Mouse (Mus musculus): ENCODE results near the gene Sugp1. TPM values are rescaled to one million over a fixed set of nuclear protein-coding genes. Genes with fewer than 3 reads are reported as not detected.
"Not testable (repeated sequence)": the region's sequence is repeated elsewhere in the genome, so short reads cannot be mapped to it uniquely, and the experiment has no call there.

Sugp1 gene
- 31.1 and 32.6 TPM in 2 replicates for polyA plus RNA-seq (2015; fragmentation: Nextera tagmentation; extraction: Ambion mirVana)

DNA sequence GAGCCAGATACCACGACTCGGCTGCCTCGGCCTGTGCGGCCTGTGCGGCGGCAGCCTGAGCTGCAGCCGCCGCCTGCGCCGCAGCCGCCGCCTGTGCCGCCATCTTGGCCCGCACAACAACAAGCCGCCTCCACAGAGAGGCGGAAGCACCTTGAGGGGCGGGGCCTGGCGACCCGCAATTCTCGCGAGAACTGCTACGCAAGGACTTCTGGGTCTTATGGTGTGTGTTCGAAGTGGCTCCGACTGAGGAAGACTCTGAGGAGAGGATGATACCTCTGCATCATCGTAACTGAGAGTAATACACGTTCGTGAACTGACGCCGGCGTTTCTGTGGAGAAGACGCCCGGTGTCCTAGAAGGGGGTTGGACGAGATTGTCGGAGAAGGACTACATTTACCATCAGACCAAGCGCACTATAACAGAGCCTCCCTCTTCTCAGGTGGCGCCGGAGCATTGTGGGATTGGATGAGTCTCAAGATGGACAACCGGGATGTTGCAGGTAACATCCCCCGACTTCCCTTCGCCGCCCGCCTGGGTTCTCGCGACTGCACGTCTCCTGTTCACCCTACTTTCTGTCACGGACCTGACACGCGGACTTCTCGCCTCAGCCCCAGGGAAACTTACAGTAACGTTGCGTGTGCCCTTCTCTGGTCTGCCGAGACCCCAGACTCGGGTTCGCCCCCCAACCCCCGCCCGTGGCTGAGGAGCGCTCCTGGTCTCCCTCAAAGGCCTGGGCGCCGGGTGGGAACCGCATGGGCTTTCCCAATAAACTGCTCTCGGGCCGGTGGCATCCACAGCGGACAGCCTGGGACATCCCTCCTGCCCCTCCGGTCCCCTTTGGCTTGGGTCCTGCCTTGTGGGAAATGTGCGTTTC is at the start of gene Sugp1, which contains the start of gene Mau2:
TSS of gene Sugp1 (plus strand) at position 231 of the 873 bp plus-strand sequence.
TSS of gene Mau2 (minus strand) at position 152 of the 873 bp plus-strand sequence.
- Histone ChIP-seq H3K4me2 (peak within 1 kb of the TSS; percentile 98), H3K4me3 (peak within 1 kb of the TSS; percentile 100), H3K27me3 (replicated peaks) (no peaks in the 10 kb centered on the region), H3K4me1 (peaks cover 42% of the 10 kb centered on the region), H3K36me3 (0 out of 2 replicates have a peak, but pooled peaks cover 4% of the 10 kb centered on the region), H3K9ac (peak within 1 kb of the TSS; percentile 98), H3K9me3 (no peaks in the 10 kb centered on the region), H3K27ac (replicated peaks) (peak within 1 kb of the TSS; percentile 77)
- peak; percentile 83 for ATAC-seq (ENCODE audit: extremely low read depth, insufficient number of reproducible peaks, low FRiP score, low TSS enrichment)
- under 1% methylated on average over 65 of the region's 65 CpGs for WGBS

DNA sequence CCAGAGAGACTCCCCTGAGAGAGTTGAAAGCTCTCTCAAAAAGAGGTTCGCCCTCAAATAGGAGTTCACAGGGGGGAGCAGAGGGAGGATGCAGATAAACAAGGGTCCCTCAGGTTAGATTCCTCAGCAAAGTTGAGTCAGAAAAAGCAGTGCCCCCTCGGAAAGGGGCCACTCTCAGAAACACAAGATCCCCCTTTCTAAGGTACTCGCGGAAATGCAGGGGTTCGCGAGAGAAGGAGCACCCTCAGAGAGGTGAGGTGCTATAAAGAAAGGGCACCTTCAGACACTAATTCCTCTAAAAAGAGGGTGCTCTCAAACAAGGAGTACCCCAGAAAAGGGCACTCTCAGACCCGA is 47.2 kb upstream of the Sugp1 start:
- H3K9me3 ChIP-seq: no peaks in the 10 kb centered on the region
- H3K27me3 ChIP-seq (replicated peaks): no peaks in the 10 kb centered on the region
- WGBS: 0% methylated on average over 7 of the region's 7 CpGs

GRCm38 (mm10) chr8:69995776-69996588 is 46.6 kb upstream of the Sugp1 start, which contains the start of gene Gatad2a:
TSS of gene Gatad2a (minus strand) at chr8:69996384.
- peaks cover 40% of the 10 kb centered on the region for H3K4me1 ChIP-seq
- peak; percentile 99 for ATAC-seq (ENCODE audit: extremely low read depth, insufficient number of reproducible peaks, low FRiP score, low TSS enrichment)
- H3K4me3 ChIP-seq: peak within 1 kb of the TSS; percentile 90
- peaks cover 9% of the 10 kb centered on the region; the same call in 1 of the 2 replicates for H3K36me3 ChIP-seq
- H3K9me3 ChIP-seq: no peaks in the 10 kb centered on the region
- H3K27ac ChIP-seq (replicated peaks): peak within 1 kb of the TSS; percentile 92
- peak within 1 kb of the TSS; percentile 94 for H3K4me2 ChIP-seq
- H3K27me3 ChIP-seq (replicated peaks): no peaks in the 10 kb centered on the region
- under 1% methylated on average over 87 of the region's 87 CpGs for WGBS
- H3K9ac ChIP-seq: peak within 1 kb of the TSS; percentile 91

More for the DNA sequence above, 47.2 kb upstream of the Sugp1 start:
- Histone ChIP-seq H3K4me1 (peaks cover 36% of the 10 kb centered on the region), H3K4me3 (peak overlapping the region; percentile 90), H3K36me3 (peaks cover 9% of the 10 kb centered on the region; the same call in 1 of the 2 replicates), H3K27ac (replicated peaks) (peak overlapping the region; percentile 88), H3K4me2 (peak overlapping the region; percentile 94), H3K9ac (peak overlapping the region; percentile 87)
- no peak for ATAC-seq (ENCODE audit: extremely low read depth, insufficient number of reproducible peaks, low FRiP score, low TSS enrichment)

DNA sequence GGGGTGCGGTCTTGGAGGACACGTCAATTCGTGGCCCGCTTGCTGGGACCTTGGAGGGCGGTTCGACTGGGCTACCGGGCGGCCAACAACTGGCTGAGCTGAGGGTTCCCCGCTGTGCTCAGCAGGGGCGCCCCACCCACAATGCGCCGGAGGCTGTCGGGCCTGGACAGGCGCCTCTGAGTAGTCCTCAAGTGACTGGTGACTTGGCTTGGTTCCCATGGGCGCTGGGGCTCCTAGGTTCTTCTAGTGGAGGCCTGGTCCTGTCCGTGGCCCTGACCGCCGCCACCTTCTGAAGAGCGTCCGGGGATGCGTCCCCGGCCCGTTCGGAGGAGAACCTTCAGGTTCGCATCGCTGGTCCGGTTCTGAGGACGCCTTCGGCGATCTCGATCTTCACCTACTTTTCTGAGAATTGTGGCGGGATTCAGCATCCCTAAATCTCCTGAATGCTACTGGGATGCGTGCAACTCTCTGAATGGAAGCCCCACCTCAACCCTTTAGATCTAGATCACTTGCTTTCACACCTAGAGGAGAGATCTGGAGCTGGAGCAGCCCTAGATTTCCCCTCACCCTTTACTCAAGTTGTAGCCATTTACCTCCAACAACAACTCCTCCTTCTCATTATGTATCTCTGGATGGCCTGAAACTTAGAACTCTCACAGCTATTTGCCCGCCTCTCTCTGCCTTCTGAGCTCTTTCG is 45.9 kb upstream of the Sugp1 start:
- Histone ChIP-seq H3K4me2 (peak overlapping the region; percentile 83), H3K9ac (peak overlapping the region; percentile 91), H3K4me1 (peaks cover 47% of the 10 kb centered on the region), H3K36me3 (peaks cover 9% of the 10 kb centered on the region; the same call in 1 of the 2 replicates), H3K27ac (replicated peaks) (peak overlapping the region; percentile 92), H3K27me3 (replicated peaks) (no peaks in the 10 kb centered on the region), H3K9me3 (no peaks in the 10 kb centered on the region), H3K4me3 (peak overlapping the region; percentile 90)
- ATAC-seq (ENCODE audit: extremely low read depth, insufficient number of reproducible peaks, low FRiP score, low TSS enrichment): no peak
- WGBS: 3% methylated on average over 35 of the region's 35 CpGs

DNA sequence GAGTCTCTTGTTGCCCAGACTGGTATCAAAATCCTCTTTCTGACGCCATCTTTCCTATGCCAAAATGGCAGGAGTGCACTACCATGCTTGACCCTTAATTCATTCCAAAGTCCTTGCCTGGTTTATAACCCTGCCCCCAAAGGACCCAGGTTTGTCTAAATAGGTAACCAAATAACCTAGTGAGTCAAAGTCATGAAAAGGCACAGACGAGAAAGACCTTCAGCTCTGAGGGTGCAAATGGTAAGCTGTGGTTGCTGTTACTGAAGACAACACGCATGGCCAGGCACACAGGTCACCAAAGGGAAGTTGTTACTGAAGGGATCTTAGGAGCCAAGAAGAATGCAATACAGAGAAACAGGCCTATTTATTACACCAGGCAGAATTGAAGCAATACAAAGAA is 43.9 kb upstream of the Sugp1 start:
- H3K27me3 ChIP-seq (replicated peaks): no peaks in the 10 kb centered on the region

DNA sequence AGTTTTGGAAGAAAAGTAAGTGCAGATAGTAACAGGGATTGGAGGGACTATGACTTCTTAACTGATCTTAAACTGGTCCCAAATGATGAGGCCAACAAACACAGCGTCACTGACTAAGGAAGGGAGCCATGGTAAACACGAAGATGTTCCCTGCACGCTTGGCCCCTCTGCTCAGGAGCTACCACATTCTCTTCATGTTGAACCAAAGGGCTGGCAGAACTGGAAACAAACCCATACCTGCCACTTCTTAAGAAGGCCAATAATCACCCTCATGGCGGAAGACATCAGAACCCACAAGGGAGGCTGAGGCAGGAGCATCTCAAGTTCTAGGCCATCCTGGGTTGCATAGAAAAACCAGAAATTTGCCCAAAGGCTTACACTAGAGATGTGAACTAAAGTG is 43.4 kb upstream of the Sugp1 start:
- 91% methylated on average over 4 of the region's 4 CpGs for WGBS

More for the DNA sequence above, 43.9 kb upstream of the Sugp1 start:
- Histone ChIP-seq H3K9ac (no peak overlapping the region), H3K36me3 (no peaks in the 10 kb centered on the region), H3K4me3 (no peak overlapping the region), H3K4me1 (peaks cover 39% of the 10 kb centered on the region), H3K4me2 (no peak overlapping the region), H3K27ac (replicated peaks) (no peak overlapping the region), H3K9me3 (no peaks in the 10 kb centered on the region)
- no peak for ATAC-seq (ENCODE audit: extremely low read depth, insufficient number of reproducible peaks, low FRiP score, low TSS enrichment)
- 84% methylated on average over 3 of the region's 3 CpGs for WGBS

DNA sequence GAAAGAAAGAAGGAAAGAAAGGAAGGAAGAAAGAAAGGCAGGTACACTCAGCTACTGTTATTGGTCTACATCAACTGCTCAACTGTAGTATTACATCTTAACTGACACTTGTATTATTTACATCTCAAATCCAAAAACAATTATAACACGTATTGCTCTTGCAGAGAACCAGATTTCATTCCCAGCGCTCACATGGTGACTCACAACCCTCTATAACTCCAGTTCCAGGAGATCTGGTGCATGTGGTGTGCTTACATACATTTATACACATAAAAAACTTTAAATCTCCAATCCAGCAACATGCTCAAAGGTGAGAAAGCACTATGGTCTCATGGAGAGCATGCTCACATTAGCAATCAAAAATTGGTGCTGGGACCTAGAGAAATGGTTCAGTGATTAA is 42.4 kb upstream of the Sugp1 start:
- Histone ChIP-seq H3K27ac (replicated peaks) (no peak overlapping the region), H3K9ac (no peak overlapping the region), H3K4me3 (no peak overlapping the region), H3K36me3 (no peaks in the 10 kb centered on the region), H3K27me3 (replicated peaks) (no peaks in the 10 kb centered on the region), H3K4me2 (no peak overlapping the region), H3K4me1 (peaks cover 24% of the 10 kb centered on the region), H3K9me3 (no peaks in the 10 kb centered on the region)
- ATAC-seq (ENCODE audit: extremely low read depth, insufficient number of reproducible peaks, low FRiP score, low TSS enrichment): no peak
- 78% methylated on average over 2 of the region's 2 CpGs for WGBS

More for the DNA sequence above, 43.4 kb upstream of the Sugp1 start:
- Histone ChIP-seq H3K27ac (replicated peaks) (no peak overlapping the region), H3K9me3 (no peaks in the 10 kb centered on the region), H3K27me3 (replicated peaks) (no peaks in the 10 kb centered on the region), H3K4me2 (no peak overlapping the region), H3K4me1 (peaks cover 33% of the 10 kb centered on the region), H3K4me3 (no peak overlapping the region), H3K36me3 (no peaks in the 10 kb centered on the region), H3K9ac (no peak overlapping the region)
- no peak for ATAC-seq (ENCODE audit: extremely low read depth, insufficient number of reproducible peaks, low FRiP score, low TSS enrichment)

DNA sequence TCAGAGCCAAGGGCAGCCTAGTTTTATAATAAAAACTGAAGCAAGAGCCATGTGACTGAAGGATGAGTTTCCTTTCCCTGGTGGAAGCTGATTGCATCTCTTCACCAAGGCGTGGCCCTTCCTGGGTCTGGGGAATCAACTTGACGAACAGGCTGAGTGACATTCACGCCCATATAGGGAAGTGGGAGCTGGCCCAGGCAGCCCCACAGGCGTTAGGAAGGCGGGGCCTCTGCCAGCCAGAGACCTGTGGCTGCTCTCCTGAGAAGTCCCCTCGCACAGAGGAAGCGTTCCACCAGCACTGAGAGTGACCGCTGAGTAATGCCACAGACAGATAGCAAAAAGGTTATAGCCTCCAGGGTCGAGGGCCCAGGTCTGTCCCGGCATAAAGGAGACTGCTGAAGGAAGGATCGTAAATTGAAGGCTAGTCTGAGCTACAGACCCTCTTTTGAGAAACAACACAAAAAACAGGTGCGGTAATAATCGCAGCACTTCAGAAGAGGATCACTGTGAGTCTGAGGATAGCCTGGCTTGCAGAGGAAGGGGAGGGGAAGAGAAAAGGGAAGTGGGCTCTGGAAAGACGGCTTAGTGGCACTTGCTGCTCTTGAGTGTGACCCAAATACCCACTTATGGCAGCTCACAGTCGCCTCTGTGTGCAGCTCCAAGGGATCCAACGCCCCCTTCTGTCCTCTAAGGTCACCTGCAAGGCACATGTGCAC is 41.3 kb upstream of the Sugp1 start:
- H3K4me1 ChIP-seq: peaks cover 21% of the 10 kb centered on the region
- H3K36me3 ChIP-seq: no peaks in the 10 kb centered on the region
- WGBS: under 1% methylated on average over 16 of the region's 16 CpGs
- peak overlapping the region; percentile 97 for H3K27ac ChIP-seq (replicated peaks)
- H3K9me3 ChIP-seq: no peaks in the 10 kb centered on the region
- H3K4me3 ChIP-seq: peak overlapping the region; percentile 46
- H3K4me2 ChIP-seq: peak overlapping the region; percentile 76
- H3K27me3 ChIP-seq (replicated peaks): no peaks in the 10 kb centered on the region
- H3K9ac ChIP-seq: peak overlapping the region; percentile 81
- ATAC-seq (ENCODE audit: extremely low read depth, insufficient number of reproducible peaks, low FRiP score, low TSS enrichment): peak; percentile 45

DNA sequence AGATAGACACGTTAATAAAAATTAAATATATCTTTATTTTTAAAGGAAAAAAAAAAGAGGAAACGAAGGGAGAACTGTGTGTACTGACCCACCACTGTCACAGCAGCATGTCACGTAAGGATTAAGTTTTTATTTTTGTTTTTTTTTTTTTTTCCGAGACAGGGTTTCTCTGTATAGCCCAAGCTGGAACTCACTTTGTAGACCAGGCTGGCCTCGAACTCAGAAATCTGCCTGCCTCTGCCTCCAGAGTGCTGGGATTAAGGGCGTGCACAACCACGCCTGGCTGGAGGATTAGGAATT is 40.8 kb upstream of the Sugp1 start:
- H3K4me1 ChIP-seq: peaks cover 20% of the 10 kb centered on the region
- H3K27me3 ChIP-seq (replicated peaks); ATAC-seq (ENCODE audit: extremely low read depth, insufficient number of reproducible peaks, low FRiP score, low TSS enrichment); H3K9me3 ChIP-seq; H3K36me3 ChIP-seq: not testable (repeated sequence)
- H3K27ac ChIP-seq (replicated peaks): peak overlapping the region; percentile 97
- H3K9ac ChIP-seq: peak overlapping the region; percentile 81
- peak overlapping the region; percentile 46 for H3K4me3 ChIP-seq
- WGBS: 33% methylated on average over 7 of the region's 7 CpGs
- H3K4me2 ChIP-seq: peak overlapping the region; percentile 76

GRCm38 (mm10) chr8:70003204-70003657 is 39.4 kb upstream of the Sugp1 start:
- H3K4me2 ChIP-seq: no peak overlapping the region
- H3K9ac ChIP-seq: no peak overlapping the region
- H3K27ac ChIP-seq (replicated peaks): no peak overlapping the region
- WGBS: 50% methylated on average over 4 of the region's 4 CpGs
- no peak overlapping the region for H3K4me3 ChIP-seq
- H3K36me3 ChIP-seq: no peaks in the 10 kb centered on the region
- H3K4me1 ChIP-seq: peaks cover 16% of the 10 kb centered on the region
- no peaks in the 10 kb centered on the region for H3K27me3 ChIP-seq (replicated peaks)
- ATAC-seq (ENCODE audit: extremely low read depth, insufficient number of reproducible peaks, low FRiP score, low TSS enrichment): no peak
- no peaks in the 10 kb centered on the region for H3K9me3 ChIP-seq

Data from heart, embryonic 13.5 days (tissue).